Mouse (Mus musculus): ENCODE data around the gene Crybg1. TPM values are rescaled to one million over a fixed set of nuclear protein-coding genes. Genes with fewer than 3 reads are reported as not detected.
A peak's percentile ranks its signal among the peaks of the same experiment; 100 is the strongest.

The Crybg1 gene
- polyA plus RNA-seq (2014; fragmentation: Nextera tagmentation; extraction: Ambion mirVana), result 0.20 and 0.23 TPM in 2 replicates

DNA sequence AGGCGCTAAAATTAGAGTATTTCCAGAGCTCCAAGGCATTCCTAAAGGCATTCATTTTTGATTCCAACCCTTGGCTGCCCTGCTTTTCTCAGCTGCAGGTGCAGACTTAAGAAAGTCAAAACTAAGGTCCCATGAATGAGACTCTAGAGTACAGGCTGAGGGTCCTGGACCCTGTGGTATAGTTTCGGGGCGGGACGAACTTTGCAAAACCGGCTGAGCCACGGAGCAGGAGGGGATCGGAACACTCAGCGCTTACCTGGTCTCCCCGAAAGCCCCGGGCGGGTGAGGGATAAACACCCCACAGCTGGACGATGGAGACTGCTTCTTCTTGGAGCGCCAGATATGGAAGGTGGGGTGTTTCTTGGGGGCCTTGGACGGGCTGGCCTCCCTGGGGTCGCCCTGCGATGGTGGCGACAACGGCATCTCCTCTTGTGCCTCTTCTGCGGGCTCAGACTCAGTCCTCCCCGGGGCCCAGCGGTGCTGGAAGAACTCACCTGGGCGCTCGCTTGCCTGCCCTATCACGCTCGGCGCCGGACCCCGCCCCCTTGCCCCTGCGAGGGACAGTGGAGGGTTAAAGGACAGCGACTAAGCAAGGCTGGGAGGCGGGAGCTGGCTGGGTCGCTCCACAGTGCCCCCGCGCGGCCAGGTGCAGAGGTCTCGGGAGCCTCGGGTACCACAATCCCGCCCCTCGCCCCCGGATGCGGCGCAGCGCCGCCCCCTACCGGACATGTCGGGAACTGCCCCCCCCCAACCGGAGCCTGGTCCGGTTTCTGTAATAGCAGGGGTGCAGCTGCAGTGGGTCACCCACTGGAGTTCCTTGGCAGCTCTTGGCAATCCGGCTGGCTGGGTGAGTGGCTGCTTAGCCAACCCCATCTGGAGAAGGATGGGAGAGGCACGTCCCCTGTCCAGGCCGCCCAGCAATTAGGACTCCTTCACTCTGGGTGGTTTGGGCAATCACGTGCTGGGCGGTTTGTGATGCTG lies at the start of gene Crybg1:
Gene Crybg1, minus strand, starts transcription at position 517 of the 981 bp plus-strand sequence.
- Histone ChIP-seq H3K4me1 (ENCODE audit: control insufficient read depth, insufficient read depth, low read length) (peaks cover 8% of the 10 kb centered on the region), H3K9ac (ENCODE audit: low read length) (0 out of 2 replicates have a peak within 1 kb of the TSS, but pooled peaks have one; percentile 13)
- whole genome bisulfite sequencing, result 2% methylated on average over 51 of the region's 53 CpGs

DNA sequence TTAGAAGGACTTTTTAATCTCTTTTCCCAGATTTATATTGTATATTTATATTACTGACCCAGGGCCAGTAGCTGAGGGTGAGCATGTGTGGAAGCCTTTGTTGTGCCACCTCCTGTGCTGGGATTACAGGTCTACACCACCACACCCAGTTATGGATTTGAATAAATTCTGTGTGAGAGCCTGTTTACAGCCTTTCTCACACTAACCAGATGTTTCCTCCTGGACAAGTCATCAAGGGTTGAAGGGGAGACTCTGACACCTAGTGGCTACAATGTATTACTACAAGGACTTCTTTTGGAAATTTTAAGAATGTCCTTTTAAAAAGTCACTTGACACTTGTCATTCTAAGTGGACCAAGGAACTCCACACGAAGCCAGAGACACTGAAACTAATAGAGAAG lies 28.7 kb upstream of the Crybg1 start:
- Histone ChIP-seq H3K4me2 (ENCODE audit: low read length) (no peak overlapping the region), H3K36me3 (ENCODE audit: control insufficient read depth, insufficient read depth, low read length) (no peaks in the 10 kb centered on the region), H3K4me3 (ENCODE audit: low read depth, low read length) (no peak overlapping the region), H3K9ac (ENCODE audit: low read length) (no peak overlapping the region), H3K9me3 (replicated peaks; ENCODE audit: control insufficient read depth, low read length) (no peaks in the 10 kb centered on the region), H3K4me1 (ENCODE audit: control insufficient read depth, insufficient read depth, low read length) (no peaks in the 10 kb centered on the region), H3K27ac (ENCODE audit: low read depth, low read length) (no peak overlapping the region), H3K27me3 (replicated peaks; ENCODE audit: control insufficient read depth, insufficient read depth, low read length) (no peaks in the 10 kb centered on the region)
- ATAC-seq, result no peak
- whole genome bisulfite sequencing, result 0% methylated on average over 1 of the region's 1 CpGs
- DNase-seq (ENCODE audit: low spot score), result peak; percentile 67

More for the DNA sequence above, at the start of gene Crybg1:
- DNase-seq (ENCODE audit: low spot score), result peak; percentile 33
- peak within 1 kb of the TSS; percentile 53 for H3K4me2 ChIP-seq (ENCODE audit: low read length)
- no peaks in the 10 kb centered on the region for H3K36me3 ChIP-seq (ENCODE audit: control insufficient read depth, insufficient read depth, low read length)
- no peak within 1 kb of the TSS for H3K27ac ChIP-seq (ENCODE audit: low read depth, low read length)
- peaks cover 8% of the 10 kb centered on the region; the same call in 1 of the 2 replicates for H3K27me3 ChIP-seq (replicated peaks; ENCODE audit: control insufficient read depth, insufficient read depth, low read length)
- H3K4me3 ChIP-seq (ENCODE audit: low read depth, low read length), result peak within 1 kb of the TSS; percentile 21
- H3K9me3 ChIP-seq (replicated peaks; ENCODE audit: control insufficient read depth, low read length), result no peaks in the 10 kb centered on the region
- peak; percentile 82 for ATAC-seq

DNA sequence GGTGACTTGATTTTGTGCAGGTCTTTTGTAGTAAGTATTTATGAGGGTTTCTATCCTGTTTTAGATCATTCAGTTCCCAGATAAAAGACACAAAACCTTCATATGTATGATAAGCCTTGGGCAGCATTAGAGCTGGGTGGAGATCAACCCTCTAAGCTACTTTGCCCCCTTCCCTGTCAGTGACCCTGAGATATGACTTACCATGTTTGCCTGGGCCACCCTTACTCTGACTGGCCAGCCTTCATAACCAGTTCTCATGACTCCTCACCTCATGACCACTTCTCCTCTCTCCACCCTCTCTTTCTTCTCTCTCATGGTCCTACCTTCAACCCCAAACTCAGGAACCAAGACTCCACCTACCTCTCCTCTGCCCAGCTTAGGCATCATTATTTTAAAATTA lies 27.9 kb upstream of the Crybg1 start:
- Histone ChIP-seq H3K4me3 (ENCODE audit: low read depth, low read length) (no peak overlapping the region), H3K27ac (ENCODE audit: low read depth, low read length) (no peak overlapping the region), H3K36me3 (ENCODE audit: control insufficient read depth, insufficient read depth, low read length) (no peaks in the 10 kb centered on the region), H3K9ac (ENCODE audit: low read length) (no peak overlapping the region), H3K4me2 (ENCODE audit: low read length) (no peak overlapping the region), H3K4me1 (ENCODE audit: control insufficient read depth, insufficient read depth, low read length) (no peaks in the 10 kb centered on the region), H3K27me3 (replicated peaks; ENCODE audit: control insufficient read depth, insufficient read depth, low read length) (no peaks in the 10 kb centered on the region), H3K9me3 (replicated peaks; ENCODE audit: control insufficient read depth, low read length) (no peaks in the 10 kb centered on the region)
- no peak for ATAC-seq
- no peak for DNase-seq (ENCODE audit: low spot score)

DNA sequence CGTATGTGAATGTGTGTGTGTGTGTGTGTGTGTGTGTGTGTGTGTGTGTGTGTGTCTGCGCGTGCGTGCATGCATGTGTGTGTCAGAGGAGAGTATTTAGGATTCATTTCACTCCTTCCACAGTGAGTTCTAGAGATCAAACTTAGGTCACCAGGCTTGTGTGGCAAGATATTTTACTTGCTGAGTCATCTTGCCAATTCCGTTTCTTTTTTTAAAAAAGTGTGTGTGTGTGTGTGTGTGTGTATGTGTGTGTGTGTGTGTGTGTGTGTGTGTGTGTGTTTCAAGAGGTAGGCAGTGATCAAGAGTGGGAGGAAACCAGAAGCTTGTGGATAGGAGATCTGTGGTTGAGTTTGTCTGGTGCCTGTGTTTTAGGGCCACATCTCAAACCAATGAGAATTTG lies 27.5 kb upstream of the Crybg1 start:
- no peak overlapping the region for H3K27ac ChIP-seq (ENCODE audit: low read depth, low read length)
- no peaks in the 10 kb centered on the region for H3K27me3 ChIP-seq (replicated peaks; ENCODE audit: control insufficient read depth, insufficient read depth, low read length)
- ATAC-seq, result no peak
- WGBS, result 86% methylated on average over 5 of the region's 5 CpGs
- H3K9ac ChIP-seq (ENCODE audit: low read length), result no peak overlapping the region
- no peaks in the 10 kb centered on the region for H3K36me3 ChIP-seq (ENCODE audit: control insufficient read depth, insufficient read depth, low read length)
- no peak overlapping the region for H3K4me3 ChIP-seq (ENCODE audit: low read depth, low read length)
- no peak overlapping the region for H3K4me2 ChIP-seq (ENCODE audit: low read length)
- no peaks in the 10 kb centered on the region for H3K9me3 ChIP-seq (replicated peaks; ENCODE audit: control insufficient read depth, low read length)
- H3K4me1 ChIP-seq (ENCODE audit: control insufficient read depth, insufficient read depth, low read length), result no peaks in the 10 kb centered on the region
- DNase-seq (ENCODE audit: low spot score), result no peak

DNA sequence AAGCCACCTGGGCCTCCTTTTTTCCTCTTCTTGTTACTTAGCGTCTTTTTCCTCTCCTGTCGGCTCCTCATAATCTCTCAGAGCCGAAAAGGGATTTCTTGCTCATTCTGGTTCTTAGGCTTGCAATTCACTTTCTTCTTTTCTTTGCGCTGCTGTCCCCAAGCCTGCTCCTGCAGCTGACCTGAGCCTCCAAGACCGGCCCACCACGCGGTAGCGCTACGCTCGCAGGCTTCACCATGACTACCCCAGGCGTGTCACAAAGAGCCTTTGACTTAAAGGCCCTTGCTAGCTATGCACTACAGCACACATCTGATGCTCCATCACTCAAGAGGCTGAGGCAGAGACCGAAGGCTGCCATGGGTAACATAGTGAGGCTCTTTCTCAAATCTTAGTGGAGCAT lies 21.5 kb upstream of the Crybg1 start:
- 85% methylated on average over 12 of the region's 12 CpGs for WGBS
- H3K4me2 ChIP-seq (ENCODE audit: low read length), result no peak overlapping the region
- H3K27ac ChIP-seq (ENCODE audit: low read depth, low read length), result no peak overlapping the region
- H3K36me3 ChIP-seq (ENCODE audit: control insufficient read depth, insufficient read depth, low read length), result no peaks in the 10 kb centered on the region
- no peaks in the 10 kb centered on the region for H3K27me3 ChIP-seq (replicated peaks; ENCODE audit: control insufficient read depth, insufficient read depth, low read length)
- no peak overlapping the region for H3K9ac ChIP-seq (ENCODE audit: low read length)
- H3K4me3 ChIP-seq (ENCODE audit: low read depth, low read length), result no peak overlapping the region
- no peaks in the 10 kb centered on the region for H3K4me1 ChIP-seq (ENCODE audit: control insufficient read depth, insufficient read depth, low read length)
- DNase-seq (ENCODE audit: low spot score) (no peak), ATAC-seq (no peak)
- H3K9me3 ChIP-seq (replicated peaks; ENCODE audit: control insufficient read depth, low read length), result no peaks in the 10 kb centered on the region

DNA sequence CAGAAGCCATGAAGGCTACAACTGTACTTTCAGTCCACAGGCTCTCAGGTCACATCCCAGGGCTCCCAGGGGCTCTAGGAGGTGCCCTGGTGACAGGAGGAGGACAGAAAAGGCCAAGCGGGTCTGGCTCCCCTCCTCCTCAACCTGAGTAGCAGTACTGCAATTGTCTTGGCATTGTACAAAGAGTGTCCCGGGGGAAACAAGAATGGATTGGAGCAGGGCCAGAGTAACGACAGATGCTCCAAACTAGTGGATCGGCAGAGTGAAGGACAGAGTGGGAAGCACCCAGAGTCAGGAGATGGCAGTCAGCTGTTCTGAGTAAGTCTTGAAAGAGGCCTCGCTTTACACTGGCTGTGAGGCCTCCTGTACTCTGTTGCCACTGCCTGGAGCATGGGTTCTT lies 18.4 kb upstream of the Crybg1 start:
- Histone ChIP-seq H3K27ac (ENCODE audit: low read depth, low read length) (no peak overlapping the region), H3K4me3 (ENCODE audit: low read depth, low read length) (no peak overlapping the region), H3K9me3 (replicated peaks; ENCODE audit: control insufficient read depth, low read length) (no peaks in the 10 kb centered on the region), H3K36me3 (ENCODE audit: control insufficient read depth, insufficient read depth, low read length) (no peaks in the 10 kb centered on the region), H3K27me3 (replicated peaks; ENCODE audit: control insufficient read depth, insufficient read depth, low read length) (no peaks in the 10 kb centered on the region), H3K4me1 (ENCODE audit: control insufficient read depth, insufficient read depth, low read length) (no peaks in the 10 kb centered on the region), H3K9ac (ENCODE audit: low read length) (no peak overlapping the region), H3K4me2 (ENCODE audit: low read length) (no peak overlapping the region)
- 62% methylated on average over 5 of the region's 5 CpGs for WGBS
- no peak for ATAC-seq
- no peak for DNase-seq (ENCODE audit: low spot score)

DNA sequence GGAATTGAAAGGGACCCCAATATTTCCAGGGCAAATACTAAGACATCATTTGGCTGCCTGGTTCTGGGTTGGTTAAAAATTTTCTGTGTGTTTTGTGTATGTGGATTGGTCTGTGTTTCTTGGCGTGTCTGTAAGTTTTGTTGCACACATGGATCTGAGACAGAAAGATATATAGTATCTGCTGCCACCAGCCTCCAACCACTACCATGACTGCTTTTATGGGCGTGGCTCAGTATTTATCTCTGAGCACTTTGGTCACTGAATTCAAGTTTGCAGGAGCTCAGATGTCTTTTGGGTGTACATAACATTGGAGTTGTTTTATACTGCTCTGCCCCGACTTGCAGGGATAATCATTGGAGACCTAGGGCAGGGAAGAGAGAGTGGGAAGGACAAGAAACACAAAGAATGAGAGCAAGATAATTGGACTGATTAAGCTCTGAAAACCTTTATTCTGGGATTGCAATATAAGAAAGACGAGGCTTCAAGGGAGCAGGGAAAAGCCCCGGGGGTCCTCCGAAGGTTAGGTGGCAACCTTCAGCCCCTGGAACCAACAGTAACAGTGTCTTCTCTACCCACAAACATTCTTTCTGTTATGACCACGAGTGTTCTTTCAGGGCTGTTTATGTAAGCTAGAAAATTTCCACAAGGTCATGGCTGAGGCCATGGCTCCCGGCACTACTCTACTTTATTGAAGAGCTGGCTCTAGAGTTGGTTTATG lies 15.8 kb upstream of the Crybg1 start:
- H3K27me3 ChIP-seq (replicated peaks; ENCODE audit: control insufficient read depth, insufficient read depth, low read length), result no peaks in the 10 kb centered on the region
- H3K9me3 ChIP-seq (replicated peaks; ENCODE audit: control insufficient read depth, low read length), result no peaks in the 10 kb centered on the region
- no peak overlapping the region for H3K9ac ChIP-seq (ENCODE audit: low read length)
- H3K4me1 ChIP-seq (ENCODE audit: control insufficient read depth, insufficient read depth, low read length), result no peaks in the 10 kb centered on the region
- WGBS, result 77% methylated on average over 8 of the region's 8 CpGs
- no peak overlapping the region for H3K4me2 ChIP-seq (ENCODE audit: low read length)
- no peak overlapping the region for H3K27ac ChIP-seq (ENCODE audit: low read depth, low read length)
- DNase-seq (ENCODE audit: low spot score), result no peak
- no peak overlapping the region for H3K4me3 ChIP-seq (ENCODE audit: low read depth, low read length)
- ATAC-seq, result no peak
- no peaks in the 10 kb centered on the region for H3K36me3 ChIP-seq (ENCODE audit: control insufficient read depth, insufficient read depth, low read length)

DNA sequence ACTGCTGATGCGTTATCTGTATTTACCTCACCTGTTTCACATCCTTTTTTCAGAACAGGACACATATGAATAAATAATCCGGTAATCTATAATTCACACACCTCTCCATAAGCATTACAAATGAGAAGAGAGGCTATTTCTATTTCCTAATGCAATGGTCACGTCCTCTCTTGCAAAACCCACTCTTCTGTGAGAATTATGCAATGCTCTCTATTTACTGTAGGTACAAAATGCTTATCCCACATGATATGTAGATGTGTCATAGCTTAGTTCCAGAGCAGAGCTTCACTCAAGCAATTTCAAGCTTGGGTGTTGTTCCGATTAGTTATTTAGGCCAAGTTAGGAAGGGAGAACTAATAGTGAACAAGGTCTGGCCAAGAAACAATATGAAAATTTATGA lies 14.4 kb upstream of the Crybg1 start:
- H3K4me3 ChIP-seq (ENCODE audit: low read depth, low read length), result no peak overlapping the region
- WGBS, result 91% methylated on average over 4 of the region's 4 CpGs
- ATAC-seq, result no peak

DNA sequence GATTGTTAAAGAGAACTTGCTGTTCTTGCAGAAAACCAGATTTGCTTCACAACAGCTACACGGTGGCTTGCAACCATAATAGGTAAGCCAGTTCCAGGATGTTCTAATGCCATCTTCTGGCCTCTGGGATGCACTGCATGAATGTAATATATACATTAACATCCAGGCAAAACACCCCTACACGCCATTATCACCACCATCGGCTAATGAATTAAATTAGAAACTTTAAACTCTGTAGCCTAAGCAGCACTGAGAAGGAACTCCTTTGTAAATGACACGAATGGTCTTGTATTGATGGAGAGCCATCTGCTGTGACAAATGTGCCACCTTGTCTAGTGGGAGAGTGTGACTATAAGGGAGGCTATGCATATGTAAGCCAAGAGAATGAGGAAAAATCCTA lies 11.5 kb upstream of the Crybg1 start:
- ATAC-seq, result peak; percentile 55; the same call in 1 of the 2 replicates
- no peaks in the 10 kb centered on the region for H3K36me3 ChIP-seq (ENCODE audit: control insufficient read depth, insufficient read depth, low read length)
- WGBS, result 46% methylated on average over 4 of the region's 4 CpGs
- no peak overlapping the region for H3K4me3 ChIP-seq (ENCODE audit: low read depth, low read length)
- no peaks in the 10 kb centered on the region for H3K9me3 ChIP-seq (replicated peaks; ENCODE audit: control insufficient read depth, low read length)
- H3K4me2 ChIP-seq (ENCODE audit: low read length), result no peak overlapping the region
- no peak overlapping the region for H3K9ac ChIP-seq (ENCODE audit: low read length)
- no peaks in the 10 kb centered on the region for H3K4me1 ChIP-seq (ENCODE audit: control insufficient read depth, insufficient read depth, low read length)
- no peak overlapping the region for H3K27ac ChIP-seq (ENCODE audit: low read depth, low read length)
- no peaks in the 10 kb centered on the region for H3K27me3 ChIP-seq (replicated peaks; ENCODE audit: control insufficient read depth, insufficient read depth, low read length)
- peak; percentile 61 for DNase-seq (ENCODE audit: low spot score)

More for the DNA sequence above, 14.4 kb upstream of the Crybg1 start:
- H3K36me3 ChIP-seq (ENCODE audit: control insufficient read depth, insufficient read depth, low read length), result no peaks in the 10 kb centered on the region
- H3K9ac ChIP-seq (ENCODE audit: low read length), result no peak overlapping the region
- H3K4me1 ChIP-seq (ENCODE audit: control insufficient read depth, insufficient read depth, low read length), result no peaks in the 10 kb centered on the region
- H3K9me3 ChIP-seq (replicated peaks; ENCODE audit: control insufficient read depth, low read length), result no peaks in the 10 kb centered on the region
- H3K27me3 ChIP-seq (replicated peaks; ENCODE audit: control insufficient read depth, insufficient read depth, low read length), result no peaks in the 10 kb centered on the region
- no peak overlapping the region for H3K27ac ChIP-seq (ENCODE audit: low read depth, low read length)
- no peak overlapping the region for H3K4me2 ChIP-seq (ENCODE audit: low read length)
- DNase-seq (ENCODE audit: low spot score), result no peak

Data from forebrain, embryonic 14.5 days (tissue).